Mouse (Mus musculus) central nervous system, embryonic 14 days (tissue): Measurements from ENCODE around the gene Ddt. TPM values are rescaled to one million over a fixed set of nuclear protein-coding genes. Genes with fewer than 3 reads are reported as not detected.

ENCODE experiments used
- polyA plus RNA-seq: library from polyadenylated mRNA; depleted of rRNA; stranded (reverse); fragments of >200 nt; gene quantifications from 2 replicates; pipeline ENCODE4 v1.2.3, GENCODE M21; 2012; rRNA removed

Ddt gene
- polyA plus RNA-seq = 58.7 and 64.5 TPM in 2 replicates

GRCm38 (mm10) chr10:75772795-75773664 is at the start of gene Ddt:
Gene Ddt, minus strand, starts transcription at chr10:75773414.

DNA sequence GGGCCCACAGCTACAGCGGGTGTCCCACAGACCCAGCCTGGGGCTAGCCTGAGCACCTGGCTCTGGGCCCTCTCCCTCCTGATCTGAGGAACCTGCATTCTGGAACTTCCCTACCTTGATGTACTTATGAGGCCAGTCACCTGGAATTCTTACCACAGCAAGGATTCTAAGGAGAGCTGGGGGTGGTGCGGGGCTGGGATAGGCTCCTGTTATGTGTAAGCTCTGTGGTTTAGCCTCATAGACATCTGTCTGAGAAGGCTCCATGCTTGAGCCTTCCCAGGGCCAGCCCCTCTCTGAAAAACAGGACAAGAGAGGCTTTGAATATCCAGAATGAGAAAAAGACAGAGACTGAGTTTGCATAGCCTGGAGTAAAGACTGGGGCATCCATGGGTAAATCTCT is 49.2 kb upstream of the Ddt start, which contains the start of gene Gstt4:
TSS of gene Gstt4 (minus strand) at position 101 of the 400 bp plus-strand sequence.

DNA sequence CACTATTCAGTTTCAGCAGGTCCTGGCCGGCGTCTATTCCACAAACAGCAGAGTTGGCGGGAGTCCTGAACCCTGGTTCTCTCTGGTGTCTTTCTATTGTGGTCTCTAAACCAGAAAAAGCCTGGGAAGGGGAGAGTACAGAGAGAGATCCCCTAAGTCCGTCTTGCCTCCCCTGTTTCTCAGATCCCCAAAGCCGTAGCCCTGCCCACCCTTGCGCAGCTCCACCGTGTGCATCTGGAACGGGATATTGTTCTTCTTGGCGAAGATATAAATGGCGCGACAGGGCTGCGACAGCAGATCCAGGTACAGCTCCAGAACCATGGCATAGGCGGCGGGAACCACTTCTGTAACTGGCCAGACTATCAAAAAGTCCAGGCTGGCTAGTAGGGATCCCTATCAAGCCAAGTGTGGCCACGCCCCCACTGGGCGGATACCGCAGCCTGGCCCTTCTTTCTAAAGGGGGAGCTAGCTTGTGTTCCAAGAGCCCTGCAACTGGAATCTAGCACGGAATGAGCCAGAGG is 25.0 kb upstream of the Ddt start, which contains the start of gene Gstt1:
TSS of gene Gstt1 (minus strand) at position 409 of the 521 bp plus-strand sequence.

DNA sequence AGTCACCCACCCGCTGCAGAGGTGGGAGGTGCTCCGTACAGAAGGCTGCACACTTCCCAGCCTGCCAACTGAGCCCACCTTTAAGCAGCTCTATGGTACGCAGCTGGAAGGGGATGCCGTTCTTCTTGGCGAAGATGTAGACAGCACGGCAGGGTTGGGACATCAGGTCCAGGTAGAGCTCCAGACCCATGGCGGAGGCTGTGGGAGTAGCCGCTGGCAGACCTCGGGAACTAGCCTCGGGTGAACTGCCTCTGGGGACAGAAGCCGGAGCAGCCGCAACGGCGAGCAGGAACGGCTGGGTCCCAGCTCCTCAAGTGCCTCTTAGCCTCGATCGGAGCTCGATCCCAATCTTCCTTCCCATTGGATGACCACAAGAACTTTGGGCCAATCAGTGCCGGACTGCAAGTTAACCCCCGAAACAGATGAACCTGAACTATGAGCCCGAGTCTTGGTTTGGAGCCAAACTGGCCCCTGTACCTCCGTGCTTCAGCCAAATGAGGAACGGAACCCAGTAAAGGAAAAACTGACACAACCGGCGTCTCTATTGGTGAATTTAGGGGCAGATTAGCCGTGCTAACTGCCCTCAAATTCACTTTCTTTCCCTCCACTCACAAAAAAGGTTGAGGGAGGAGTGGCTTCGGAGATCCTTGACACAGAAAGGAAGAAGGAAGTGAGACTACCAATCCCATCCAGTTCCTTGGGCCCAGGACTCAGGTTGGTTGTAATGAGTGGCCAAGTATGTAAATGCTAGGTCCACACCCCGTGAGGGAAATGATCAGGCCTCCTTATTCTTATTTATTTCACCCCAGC is 7.8 kb upstream of the Ddt start, which contains the start of the genes Gm20441 and Gstt3:
TSS of gene Gm20441 (minus strand) at position 186 of the 810 bp plus-strand sequence.
TSS of gene Gstt3 (minus strand) at position 646 of the 810 bp plus-strand sequence.

DNA sequence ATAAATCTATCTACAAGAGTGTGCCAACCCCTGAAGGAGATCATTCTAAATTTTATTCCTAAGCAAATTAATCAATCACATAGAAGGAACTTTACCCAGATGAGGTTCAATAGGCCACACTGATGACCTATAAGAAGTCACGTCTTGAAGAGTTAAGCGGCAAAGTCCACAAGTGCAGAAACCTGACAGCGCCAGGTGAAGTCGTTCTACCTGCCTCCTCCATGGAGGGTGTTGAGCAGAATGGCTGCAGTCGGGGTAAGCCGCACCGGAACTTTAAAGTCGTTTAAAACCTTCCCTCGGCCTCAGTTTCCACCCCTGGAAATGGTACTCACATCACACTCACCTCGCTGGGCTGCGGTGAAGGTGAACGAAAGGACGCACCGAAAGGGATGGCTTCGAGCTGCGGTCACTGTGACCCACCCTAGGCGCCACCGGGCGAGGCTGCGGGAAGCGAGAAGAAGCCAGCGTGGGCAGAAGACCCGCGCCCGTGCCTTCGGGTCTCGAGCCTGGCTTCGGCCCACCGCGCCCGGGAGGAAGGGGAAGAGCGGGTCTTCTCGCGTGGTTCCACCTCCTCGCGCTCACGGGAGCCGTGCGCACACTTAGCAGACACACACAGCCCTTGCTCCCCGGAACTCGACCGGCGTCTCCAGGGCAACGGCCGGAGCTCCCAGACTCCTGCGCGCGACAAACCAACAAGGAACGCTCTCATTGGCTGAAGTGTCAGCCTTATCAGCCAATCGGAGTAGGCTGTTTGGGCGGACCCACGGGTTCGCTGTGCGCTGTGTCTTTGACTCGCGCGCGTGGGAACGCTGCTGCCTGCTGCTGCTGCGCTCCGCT is 9.3 kb downstream of the Ddt start, which contains the start of gene Cabin1:
TSS of gene Cabin1 (minus strand) at position 660 of the 837 bp plus-strand sequence.

Other genes with a start within 250 kb of the Ddt start
- gene Lrrc75b, start 213.1 kb downstream of the Ddt start, polyA plus RNA-seq = 21.7 and 24.2 TPM in 2 replicates
- 1.9 and 2.6 TPM in 2 replicates for gene Ggt1, start 211.8 kb downstream of the Ddt start, polyA plus RNA-seq
- gene Ggt5, start 184.1 kb downstream of the Ddt start, polyA plus RNA-seq = 5.9 and 8.0 TPM in 2 replicates
- 3.7 and 5.1 TPM in 2 replicates for gene Susd2, start 129.4 kb downstream of the Ddt start, polyA plus RNA-seq
- 43.6 and 46.2 TPM in 2 replicates for gene Cabin1, start 9.1 kb downstream of the Ddt start, polyA plus RNA-seq
- gene Gm20441, start 7.5 kb upstream of the Ddt start, polyA plus RNA-seq = 0.19 TPM in 1 of 2 replicates, not detected in the other
- gene Gstt3, start 8.0 kb upstream of the Ddt start, polyA plus RNA-seq = 1.1 and 4.6 TPM in 2 replicates
- gene Gstt1, start 25.2 kb upstream of the Ddt start, polyA plus RNA-seq = 10.6 and 12.6 TPM in 2 replicates
- gene Gstt4, start 49.1 kb upstream of the Ddt start, polyA plus RNA-seq = 0.08 TPM in 1 of 2 replicates, not detected in the other
- 10.4 and 14.7 TPM in 2 replicates for gene Gstt2, start 64.0 kb upstream of the Ddt start, polyA plus RNA-seq
- 1,561 and 1,730 TPM in 2 replicates for gene Mif, start 86.8 kb upstream of the Ddt start, polyA plus RNA-seq
- gene Derl3, start 120.0 kb upstream of the Ddt start, polyA plus RNA-seq = 2.6 and 4.1 TPM in 2 replicates
- gene Smarcb1, start 148.2 kb upstream of the Ddt start, polyA plus RNA-seq = 147 TPM in 2 replicates
- 25.8 and 31.6 TPM in 2 replicates for gene Chchd10, start 159.7 kb upstream of the Ddt start, polyA plus RNA-seq
- gene Mmp11, start 163.1 kb upstream of the Ddt start, polyA plus RNA-seq = 33.8 and 48.8 TPM in 2 replicates
- gene Gm867, start 167.3 kb upstream of the Ddt start, polyA plus RNA-seq = 0.63 and 0.96 TPM in 2 replicates
- 0.21 and 0.23 TPM in 2 replicates for gene Vpreb3, start 169.6 kb upstream of the Ddt start, polyA plus RNA-seq
- gene Gm5134, start 181.1 kb upstream of the Ddt start, polyA plus RNA-seq = 0.08 and 0.11 TPM in 2 replicates